Mouse (Mus musculus) left cerebral cortex, adult 11 months (tissue): Measurements from ENCODE around the gene Gpr142.

ENCODE experiments used
- DNase-seq: peaks from one replicate; pipeline ENCODE4 v3.0.0; 2022; ENCODE audit warnings: low spot score

Gene Gpr142

GRCm38 (mm10) chr11:114801906-114802305, 3.2 kb downstream of the Gpr142 start:
- no peak for DNase-seq

GRCm38 (mm10) chr11:114802540-114803267, 4.0 kb downstream of the Gpr142 start:
- no peak for DNase-seq

- DNase-seq: no peak
These were observed 5.3 kb downstream of the Gpr142 start for GRCm38 (mm10) chr11:114803990-114804389.

GRCm38 (mm10) chr11:114807025-114807424, 8.3 kb downstream of the Gpr142 start:
- no peak for DNase-seq

- no peak for DNase-seq
These were observed 9.1 kb downstream of the Gpr142 start for GRCm38 (mm10) chr11:114807686-114808427.

- DNase-seq: no peak
These were observed 10.6 kb downstream of the Gpr142 start for GRCm38 (mm10) chr11:114809371-114809770.

GRCm38 (mm10) chr11:114810344-114810743, 11.6 kb downstream of the Gpr142 start:
- DNase-seq: no peak

- DNase-seq: peak; percentile 77
These were observed 14.1 kb downstream of the Gpr142 start for GRCm38 (mm10) chr11:114812731-114813240.

GRCm38 (mm10) chr11:114814873-114815592, 16.3 kb downstream of the Gpr142 start:
- no peak for DNase-seq

- no peak for DNase-seq
These were observed 18.2 kb downstream of the Gpr142 start for GRCm38 (mm10) chr11:114816934-114817333.

GRCm38 (mm10) chr11:114818185-114818584, 19.5 kb downstream of the Gpr142 start:
- no peak for DNase-seq

GRCm38 (mm10) chr11:114819110-114819509, 20.4 kb downstream of the Gpr142 start:
- DNase-seq: no peak

GRCm38 (mm10) chr11:114820444-114820843, 21.7 kb downstream of the Gpr142 start:
- DNase-seq: no peak

GRCm38 (mm10) chr11:114821325-114821724, 22.6 kb downstream of the Gpr142 start:
- DNase-seq: no peak

- peak; percentile 75 for DNase-seq
These were observed 24.0 kb downstream of the Gpr142 start for GRCm38 (mm10) chr11:114822727-114823126.

GRCm38 (mm10) chr11:114823199-114823725, 24.5 kb downstream of the Gpr142 start:
- DNase-seq: no peak

- no peak for DNase-seq
These were observed 28.0 kb downstream of the Gpr142 start for GRCm38 (mm10) chr11:114826686-114827085.

GRCm38 (mm10) chr11:114829499-114830432, 31.0 kb downstream of the Gpr142 start:
- no peak for DNase-seq

GRCm38 (mm10) chr11:114830433-114830773, 31.7 kb downstream of the Gpr142 start:
- no peak for DNase-seq

- no peak for DNase-seq
These were observed 34.4 kb downstream of the Gpr142 start for GRCm38 (mm10) chr11:114833166-114833565.

GRCm38 (mm10) chr11:114843818-114844463, 45.2 kb downstream of the Gpr142 start:
- no peak for DNase-seq
